Mouse (Mus musculus) hindbrain, embryonic 10.5 days (tissue): ENCODE results near the gene Pitpnm2. TPM values are rescaled to one million over a fixed set of nuclear protein-coding genes. Genes with fewer than 3 reads are reported as not detected.
"Not testable (repeated sequence)": the region's sequence is repeated elsewhere in the genome, so short reads cannot be mapped to it uniquely, and the experiment has no call there.

Source experiments
- DNase-seq: peaks from one replicate; pipeline ENCODE4 v3.0.0-alpha.2; 2017; ENCODE audit warnings: low spot score
- H3K27ac ChIP-seq: fragments of 300-500 bp; sonication (generic); 2 replicates; pipeline ENCODE4 v1.5.1; 2016; ENCODE audit warnings: mild to moderate bottlenecking, moderate library complexity
- H3K27me3 ChIP-seq: fragments of 300-500 bp; sonication (generic); 2 replicates; pipeline ENCODE4 v1.6.1; 2016; ENCODE audit warnings: mild to moderate bottlenecking; ENCODE audit not compliant: poor library complexity, insufficient read depth, severe bottlenecking
- H3K36me3 ChIP-seq: fragments of 300-500 bp; sonication (generic); 2 replicates; pipeline ENCODE4 v1.6.1; 2016; ENCODE audit warnings: mild to moderate bottlenecking, moderate library complexity
- H3K4me1 ChIP-seq: fragments of 300-500 bp; sonication (generic); replicated peaks from 2 replicates; pipeline ENCODE4 v1.6.1; 2016; ENCODE audit warnings: mild to moderate bottlenecking
- H3K4me3 ChIP-seq: fragments of 300-500 bp; sonication (generic); 2 replicates; pipeline ENCODE4 v1.5.1; 2016; ENCODE audit warnings: mild to moderate bottlenecking, moderate library complexity
- H3K9me3 ChIP-seq: fragments of 300-500 bp; sonication (generic); 2 replicates; pipeline ENCODE4 v1.6.1; 2016; ENCODE audit warnings: mild to moderate bottlenecking, moderate library complexity
- WGBS: fragments of 180-500 bp; shearing (Covaris S2); methylation state at CpG from one replicate; pipeline ENCODE4 v1.1.7; 2016; 5-methylcytosine and 5-hydroxymethylcytosine counted together
- polyA plus RNA-seq: library from polyadenylated mRNA; unstranded; fragments of >200 nt; fragmentation: Nextera tagmentation; extraction: Ambion mirVana; gene quantifications from 2 replicates; pipeline ENCODE4 v1.2.1, GENCODE M21; 2016

The Pitpnm2 gene
- polyA plus RNA-seq, 1 experiment from 2014 or later: 3.6 TPM

DNA sequence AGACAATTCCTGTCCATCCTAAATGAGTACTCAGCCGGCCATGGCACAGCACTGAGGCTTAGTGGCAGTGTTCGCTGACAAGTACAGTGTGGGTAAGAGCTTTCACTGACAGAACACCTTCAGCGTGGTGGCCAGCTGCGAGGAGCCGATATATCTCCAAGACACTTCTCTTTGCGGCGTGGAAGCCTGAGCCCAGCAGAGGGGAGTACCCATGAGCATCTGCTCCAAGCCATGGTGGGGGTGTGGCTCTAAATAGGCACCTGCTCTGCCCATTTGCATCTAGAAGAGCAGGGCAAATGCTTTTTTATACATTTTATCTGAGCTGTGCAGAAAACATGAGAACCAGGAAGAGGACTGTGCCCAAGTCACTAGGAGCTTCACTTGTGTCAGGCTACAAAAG lies 23.7 kb downstream of the Pitpnm2 start:
- peaks cover 48% of the 10 kb centered on the region for H3K4me1 ChIP-seq
- 88% methylated on average over 7 of the region's 7 CpGs for WGBS
- peak overlapping the region; percentile 66; the same call in 1 of the 2 replicates for H3K27ac ChIP-seq

GRCm38 (mm10) chr5:124224321-124225092 lies 25.1 kb downstream of the Pitpnm2 start:
- H3K27me3 ChIP-seq: no peaks in the 10 kb centered on the region
- H3K9me3 ChIP-seq: no peaks in the 10 kb centered on the region
- no peak overlapping the region for H3K4me3 ChIP-seq
- WGBS: 77% methylated on average over 16 of the region's 16 CpGs
- 0 out of 2 replicates have a peak overlapping the region, but pooled peaks have one; percentile 40 for H3K27ac ChIP-seq
- H3K4me1 ChIP-seq: peaks cover 46% of the 10 kb centered on the region
- no peaks in the 10 kb centered on the region for H3K36me3 ChIP-seq
- no peak for DNase-seq

More for the DNA sequence above, 23.7 kb downstream of the Pitpnm2 start:
- no peaks in the 10 kb centered on the region for H3K9me3 ChIP-seq
- no peak overlapping the region for H3K4me3 ChIP-seq
- no peaks in the 10 kb centered on the region for H3K27me3 ChIP-seq
- H3K36me3 ChIP-seq: no peaks in the 10 kb centered on the region
- no peak for DNase-seq

DNA sequence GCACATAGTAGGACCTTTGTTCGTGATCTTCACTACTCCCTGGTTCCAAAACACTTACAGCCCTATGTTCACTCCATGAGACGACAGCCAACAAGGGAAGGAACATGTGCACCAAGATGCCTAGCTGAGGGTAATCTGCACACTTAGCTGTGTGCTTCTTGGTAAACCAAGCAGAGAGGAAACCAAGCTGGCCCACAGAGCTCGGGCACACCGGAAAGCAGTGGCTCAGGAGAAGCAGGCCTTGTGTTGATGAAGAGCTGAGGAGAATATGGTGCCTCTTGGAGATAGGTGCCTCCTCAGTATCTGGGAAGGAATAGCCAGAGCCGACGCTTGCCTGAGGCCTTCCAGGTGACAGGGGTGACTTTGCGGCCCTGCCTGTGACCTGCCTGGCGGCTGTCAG lies 26.0 kb downstream of the Pitpnm2 start:
- Histone ChIP-seq H3K36me3 (no peaks in the 10 kb centered on the region), H3K27ac (no peak overlapping the region), H3K4me3 (no peak overlapping the region), H3K4me1 (peaks cover 51% of the 10 kb centered on the region), H3K9me3 (no peaks in the 10 kb centered on the region), H3K27me3 (no peaks in the 10 kb centered on the region)
- 91% methylated on average over 8 of the region's 8 CpGs for WGBS
- DNase-seq: no peak

DNA sequence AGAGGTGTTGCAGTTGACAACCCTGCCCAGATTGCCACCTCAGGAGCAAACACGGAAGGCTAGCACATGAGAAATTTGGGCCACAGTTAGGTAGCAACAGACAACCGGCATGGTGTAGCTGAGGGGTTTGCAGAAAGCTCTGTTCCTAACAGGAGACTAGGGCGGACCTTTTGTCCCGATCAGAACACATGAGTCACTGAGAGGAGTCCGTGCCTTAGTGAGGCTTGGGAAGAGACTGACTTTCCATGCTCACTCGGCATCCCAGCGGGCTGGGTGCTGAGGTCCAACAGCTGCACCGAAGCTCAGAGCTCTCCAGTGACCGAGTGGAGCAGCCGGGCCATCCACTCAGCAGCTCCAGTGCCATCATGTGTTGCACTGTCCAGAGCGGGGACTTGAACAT lies 26.9 kb downstream of the Pitpnm2 start:
- no peaks in the 10 kb centered on the region for H3K36me3 ChIP-seq
- WGBS: 92% methylated on average over 11 of the region's 11 CpGs

DNA sequence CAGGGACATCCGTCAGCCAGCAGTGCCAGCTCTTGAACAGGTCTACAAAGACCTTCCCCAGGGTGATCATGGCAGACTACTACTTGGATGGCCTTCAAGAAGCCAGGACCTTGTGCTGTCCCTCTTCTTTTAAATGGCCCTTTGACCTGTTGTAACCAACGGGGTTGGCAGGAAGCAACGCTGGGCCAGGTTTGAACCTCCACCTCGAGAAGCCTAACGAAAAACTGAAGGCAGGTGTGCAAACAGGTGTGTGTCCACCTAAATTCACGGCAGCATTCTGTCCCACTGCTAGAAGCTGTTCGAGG lies 27.9 kb downstream of the Pitpnm2 start:
- 92% methylated on average over 7 of the region's 7 CpGs for WGBS
- no peaks in the 10 kb centered on the region for H3K36me3 ChIP-seq
- no peak for DNase-seq

More for the DNA sequence above, 26.9 kb downstream of the Pitpnm2 start:
- no peaks in the 10 kb centered on the region for H3K27me3 ChIP-seq
- H3K27ac ChIP-seq: peak overlapping the region; percentile 14; the same call in 1 of the 2 replicates
- peaks cover 57% of the 10 kb centered on the region for H3K4me1 ChIP-seq
- no peak for DNase-seq
- H3K4me3 ChIP-seq: no peak overlapping the region
- no peaks in the 10 kb centered on the region for H3K9me3 ChIP-seq

DNA sequence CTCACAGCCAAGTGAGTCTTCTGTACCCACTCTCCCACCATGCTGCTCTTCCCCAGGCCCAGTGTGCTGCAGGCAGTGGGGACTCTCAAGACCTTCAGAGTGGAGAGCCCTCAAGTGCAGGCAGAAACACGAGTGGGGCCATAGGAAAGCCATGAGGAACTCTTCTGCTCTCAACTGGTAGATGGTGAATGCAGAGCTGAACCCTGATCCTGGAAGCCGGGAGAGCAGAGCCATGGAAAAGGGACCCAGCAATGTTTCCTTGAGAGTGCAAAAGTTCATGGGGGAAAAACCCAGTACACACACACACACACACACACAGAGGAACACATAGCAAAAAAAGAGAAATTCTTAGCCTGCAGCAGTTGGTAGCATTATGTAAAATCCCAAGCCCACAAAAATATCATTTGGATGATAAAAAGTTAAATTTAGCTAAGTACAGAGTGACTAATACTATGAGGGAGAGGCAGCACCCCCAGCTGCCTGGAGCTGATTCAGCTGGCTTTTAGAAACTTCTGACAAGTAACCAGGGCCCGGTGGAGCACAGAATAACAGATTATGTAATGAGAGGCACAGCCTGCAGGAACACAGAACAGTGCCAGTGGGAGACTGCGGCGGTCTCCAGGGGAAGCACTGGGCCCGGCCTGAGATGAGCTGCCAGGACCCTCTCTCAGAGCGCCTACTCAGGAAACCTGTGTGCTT lies 28.4 kb downstream of the Pitpnm2 start:
- Histone ChIP-seq H3K36me3 (no peaks in the 10 kb centered on the region), H3K4me3 (no peak overlapping the region), H3K9me3 (no peaks in the 10 kb centered on the region), H3K27ac (no peak overlapping the region), H3K4me1 (peaks cover 45% of the 10 kb centered on the region), H3K27me3 (no peaks in the 10 kb centered on the region)
- WGBS: 83% methylated on average over 7 of the region's 7 CpGs
- DNase-seq: no peak

More for the DNA sequence above, 27.9 kb downstream of the Pitpnm2 start:
- Histone ChIP-seq H3K27ac (no peak overlapping the region), H3K4me3 (no peak overlapping the region), H3K9me3 (no peaks in the 10 kb centered on the region), H3K27me3 (no peaks in the 10 kb centered on the region), H3K4me1 (peaks cover 50% of the 10 kb centered on the region)

DNA sequence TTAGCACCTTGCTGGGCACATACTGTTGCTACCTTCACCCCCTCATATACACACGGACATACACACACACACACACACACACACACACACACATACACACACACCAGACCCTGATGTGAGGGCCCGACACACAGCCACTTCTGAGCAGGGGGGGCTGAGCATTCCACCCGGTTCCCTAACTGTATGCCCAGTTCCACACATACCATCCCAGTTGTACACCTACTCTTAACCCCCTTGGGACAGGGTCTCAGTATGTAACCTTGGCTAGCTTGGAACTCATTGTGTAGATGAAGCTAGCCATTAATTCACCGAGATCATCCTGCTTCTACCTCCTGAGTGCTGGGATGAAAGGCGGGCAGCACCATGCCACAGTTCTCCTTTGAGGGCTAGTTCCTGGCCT lies 29.0 kb downstream of the Pitpnm2 start:
- H3K27ac ChIP-seq: no peak overlapping the region
- H3K36me3 ChIP-seq: peaks cover 4% of the 10 kb centered on the region
- H3K4me3 ChIP-seq: no peak overlapping the region
- peaks cover 39% of the 10 kb centered on the region for H3K4me1 ChIP-seq
- no peaks in the 10 kb centered on the region for H3K9me3 ChIP-seq
- no peaks in the 10 kb centered on the region for H3K27me3 ChIP-seq
- no peak for DNase-seq
- 91% methylated on average over 5 of the region's 5 CpGs for WGBS

DNA sequence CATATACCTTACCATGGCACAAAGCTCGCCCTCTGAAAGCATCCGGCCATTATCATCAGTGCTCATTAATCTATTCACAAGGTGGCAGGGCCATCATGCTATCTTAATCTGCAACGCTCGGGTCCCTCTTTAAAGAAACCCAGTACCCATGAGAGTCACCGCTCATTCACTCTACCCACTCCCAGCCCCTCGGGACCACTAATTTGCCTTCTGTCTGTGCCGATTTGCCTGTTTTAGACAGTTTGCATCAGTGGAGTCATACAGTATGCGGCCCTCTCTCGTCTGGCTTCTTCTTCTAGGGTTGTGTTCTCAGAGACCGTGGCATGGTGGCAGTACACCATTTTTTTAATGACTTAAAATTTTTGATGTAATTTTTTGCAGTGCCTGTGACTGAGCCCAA lies 30.1 kb downstream of the Pitpnm2 start:
- H3K27ac ChIP-seq: no peak overlapping the region
- WGBS: 80% methylated on average over 10 of the region's 10 CpGs
- DNase-seq: no peak
- H3K4me3 ChIP-seq: no peak overlapping the region
- no peaks in the 10 kb centered on the region for H3K27me3 ChIP-seq
- H3K36me3 ChIP-seq: peaks cover 6% of the 10 kb centered on the region
- H3K9me3 ChIP-seq: no peaks in the 10 kb centered on the region
- peaks cover 46% of the 10 kb centered on the region for H3K4me1 ChIP-seq

DNA sequence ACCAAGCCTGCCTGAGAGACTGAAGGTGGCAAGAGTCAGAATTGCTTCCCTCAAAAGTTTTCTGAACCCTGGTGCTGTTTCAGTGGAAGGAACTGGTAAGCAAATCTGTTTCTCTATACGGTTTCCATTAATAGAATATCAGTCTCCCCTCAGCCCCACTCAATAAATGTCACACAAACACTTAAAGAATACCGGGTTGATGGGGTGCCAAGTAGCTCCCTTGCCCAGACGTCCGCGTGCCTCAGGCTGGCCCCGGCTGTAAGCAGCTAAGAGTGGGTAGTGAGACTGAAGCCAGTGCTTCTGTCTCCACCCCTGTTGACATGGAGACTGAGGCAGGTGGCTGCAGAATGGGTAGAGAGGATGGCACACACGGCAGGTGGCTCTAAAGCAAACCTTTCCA lies 30.6 kb downstream of the Pitpnm2 start:
- Histone ChIP-seq H3K4me1 (peaks cover 42% of the 10 kb centered on the region), H3K4me3 (no peak overlapping the region), H3K27me3 (no peaks in the 10 kb centered on the region), H3K27ac (no peak overlapping the region), H3K36me3 (peaks cover 6% of the 10 kb centered on the region), H3K9me3 (no peaks in the 10 kb centered on the region)
- no peak for DNase-seq
- WGBS: 85% methylated on average over 7 of the region's 7 CpGs

DNA sequence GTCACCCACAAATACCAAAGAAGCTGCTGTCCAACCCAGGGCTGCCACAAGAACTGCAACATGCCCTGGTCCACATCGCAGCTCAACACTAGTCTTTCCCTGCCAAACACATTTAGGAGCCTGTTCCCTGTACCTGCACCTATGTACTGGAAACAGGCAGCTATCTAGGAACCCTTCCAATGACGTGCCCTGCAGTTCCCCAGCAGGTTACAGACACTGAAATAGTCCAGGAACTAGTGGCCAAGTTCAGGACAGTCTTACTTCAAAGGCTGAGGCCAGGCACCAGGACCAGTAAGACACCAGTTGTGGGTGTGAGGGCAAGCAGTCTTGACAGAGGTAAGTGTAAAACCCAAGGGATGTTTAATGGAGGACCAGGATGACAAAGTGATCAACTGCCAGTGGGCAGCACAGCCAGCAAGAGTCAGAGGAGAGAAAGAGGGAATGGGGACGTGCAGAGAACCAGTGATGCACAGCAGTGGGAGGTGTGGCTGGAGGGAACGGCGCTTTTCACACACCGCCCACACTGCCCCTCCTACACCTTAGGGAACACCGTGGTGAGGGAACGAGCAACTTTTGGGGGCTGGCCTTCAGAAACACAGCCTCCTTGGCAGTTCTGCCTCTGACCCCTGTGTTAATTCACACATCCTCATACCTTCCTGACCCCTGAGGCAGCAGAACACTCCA lies 31.9 kb downstream of the Pitpnm2 start:
- Histone ChIP-seq H3K36me3 (peaks cover 6% of the 10 kb centered on the region), H3K27ac (peak overlapping the region; percentile 40; the same call in 1 of the 2 replicates), H3K9me3 (no peaks in the 10 kb centered on the region), H3K4me3 (no peak overlapping the region), H3K27me3 (no peaks in the 10 kb centered on the region), H3K4me1 (peaks cover 38% of the 10 kb centered on the region)
- DNase-seq: no peak
- WGBS: 44% methylated on average over 8 of the region's 8 CpGs

DNA sequence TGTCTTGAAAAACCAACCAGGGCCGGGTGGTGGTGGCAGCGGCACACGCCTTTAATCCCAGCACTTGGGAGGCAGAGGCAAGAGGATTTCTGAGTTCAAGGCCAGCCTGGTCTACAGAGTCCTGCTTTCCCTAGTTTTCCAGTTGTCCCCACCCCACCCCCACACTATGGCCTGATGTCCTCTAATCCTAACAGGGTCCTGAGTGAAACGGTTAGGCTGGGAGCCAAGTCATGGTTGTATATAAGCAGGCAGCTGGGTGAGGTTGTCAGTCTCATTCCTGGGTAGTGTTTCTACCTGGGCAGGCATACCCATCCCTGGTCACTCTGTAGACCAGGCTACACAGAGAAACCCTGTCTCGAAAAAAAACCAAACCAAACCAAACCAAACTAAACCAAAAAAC lies 32.5 kb downstream of the Pitpnm2 start:
- WGBS: 92% methylated on average over 5 of the region's 5 CpGs

GRCm38 (mm10) chr5:124216403-124216802 lies 33.2 kb downstream of the Pitpnm2 start:
- 94% methylated on average over 6 of the region's 6 CpGs for WGBS
- H3K9me3 ChIP-seq: no peaks in the 10 kb centered on the region

More for the DNA sequence above, 32.5 kb downstream of the Pitpnm2 start:
- H3K27ac ChIP-seq, H3K27me3 ChIP-seq, H3K4me3 ChIP-seq, DNase-seq, H3K36me3 ChIP-seq, H3K9me3 ChIP-seq: not testable (repeated sequence)
- H3K4me1 ChIP-seq: peaks cover 34% of the 10 kb centered on the region

DNA sequence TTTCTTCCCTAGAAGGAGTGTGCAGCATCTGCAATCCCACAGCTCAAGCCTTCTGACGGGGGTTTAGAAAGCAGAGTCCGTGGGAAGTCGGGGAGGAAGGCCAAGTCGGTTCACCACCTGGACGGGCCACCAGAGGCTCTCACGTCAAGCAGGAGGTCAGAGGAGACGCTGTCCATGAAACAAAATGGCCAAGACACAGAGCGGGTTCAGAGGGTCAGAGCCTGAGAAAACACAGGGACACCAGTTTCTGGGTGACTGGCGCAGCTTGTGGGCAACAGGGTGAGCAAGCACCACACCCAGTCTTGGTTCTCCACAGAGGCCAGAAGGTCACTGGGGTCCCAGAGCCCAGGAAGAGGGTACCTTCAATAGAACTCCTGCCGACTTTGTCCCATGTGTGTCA lies 33.9 kb downstream of the Pitpnm2 start:
- Histone ChIP-seq H3K27me3 (no peaks in the 10 kb centered on the region), H3K36me3 (peaks cover 6% of the 10 kb centered on the region), H3K27ac (peak overlapping the region; percentile 53; the same call in 1 of the 2 replicates), H3K4me1 (peaks cover 38% of the 10 kb centered on the region), H3K4me3 (no peak overlapping the region), H3K9me3 (no peaks in the 10 kb centered on the region)
- no peak for DNase-seq
- 82% methylated on average over 10 of the region's 10 CpGs for WGBS

More at GRCm38 (mm10) chr5:124216403-124216802, 33.2 kb downstream of the Pitpnm2 start:
- DNase-seq: no peak
- H3K27me3 ChIP-seq: no peaks in the 10 kb centered on the region
- no peak overlapping the region for H3K4me3 ChIP-seq
- peaks cover 6% of the 10 kb centered on the region for H3K36me3 ChIP-seq
- no peak overlapping the region; the same call in 1 of the 2 replicates for H3K27ac ChIP-seq
- peaks cover 31% of the 10 kb centered on the region for H3K4me1 ChIP-seq
